Mouse (Mus musculus): ENCODE results near the gene Mafb.

Mafb gene

GRCm38 (mm10) chr2:160366980-160367338 is at the start of gene Mafb:
TSS of gene Mafb (minus strand) at chr2:160367065.
- DNase-seq (ENCODE audit: low read depth, low spot score), result peak; percentile 86

DNA sequence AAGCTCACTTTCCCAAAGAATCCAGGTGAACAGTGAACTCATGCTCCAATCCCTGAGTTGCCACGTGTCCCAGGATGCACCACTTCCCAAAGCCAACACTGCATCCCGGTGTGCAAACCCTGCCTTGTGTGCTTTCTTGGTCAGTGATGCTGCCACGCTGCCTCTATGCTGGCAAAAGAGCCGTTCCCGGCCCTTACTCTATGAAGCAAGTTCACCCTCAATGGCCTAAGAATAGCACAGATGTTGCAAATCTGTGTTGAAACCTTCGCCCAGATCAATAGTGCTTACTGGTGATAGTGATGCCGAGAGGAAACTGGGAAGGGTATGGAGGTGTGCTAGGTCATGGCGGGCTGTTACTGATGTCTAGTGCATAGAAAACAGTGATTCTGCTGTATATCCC is 48.3 kb upstream of the Mafb start:
- no peak for DNase-seq (ENCODE audit: low read depth, low spot score)

GRCm38 (mm10) chr2:160414736-160415135 is 47.9 kb upstream of the Mafb start:
- peak; percentile 32 for DNase-seq (ENCODE audit: low read depth, low spot score)

GRCm38 (mm10) chr2:160413982-160414381 is 47.1 kb upstream of the Mafb start:
- peak; percentile 80 for DNase-seq (ENCODE audit: low read depth, low spot score)

GRCm38 (mm10) chr2:160413055-160413454 is 46.2 kb upstream of the Mafb start:
- peak; percentile 75 for DNase-seq (ENCODE audit: low read depth, low spot score)

GRCm38 (mm10) chr2:160411431-160411830 is 44.6 kb upstream of the Mafb start:
- DNase-seq (ENCODE audit: low read depth, low spot score), result no peak

DNA sequence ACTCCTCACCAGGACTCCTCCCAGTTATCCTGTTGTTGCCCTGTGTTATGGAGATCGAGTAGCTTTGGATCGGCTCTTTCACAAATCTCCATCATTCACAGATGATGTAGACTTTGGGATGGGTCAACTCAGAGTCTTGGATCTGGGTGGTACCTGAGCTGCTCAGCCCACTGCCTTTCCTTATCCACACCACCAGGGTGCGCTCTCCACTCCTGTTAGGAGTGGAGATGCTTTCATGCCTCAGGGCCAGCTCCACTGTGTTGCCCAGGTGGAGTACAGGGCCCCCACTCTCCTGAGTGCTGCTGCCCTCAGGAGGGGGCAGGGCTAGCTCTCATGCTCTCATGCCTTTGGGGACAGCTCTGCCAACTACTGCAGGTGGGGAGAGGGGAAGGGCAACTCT is 40.9 kb upstream of the Mafb start:
- DNase-seq (ENCODE audit: low read depth, low spot score), result no peak

DNA sequence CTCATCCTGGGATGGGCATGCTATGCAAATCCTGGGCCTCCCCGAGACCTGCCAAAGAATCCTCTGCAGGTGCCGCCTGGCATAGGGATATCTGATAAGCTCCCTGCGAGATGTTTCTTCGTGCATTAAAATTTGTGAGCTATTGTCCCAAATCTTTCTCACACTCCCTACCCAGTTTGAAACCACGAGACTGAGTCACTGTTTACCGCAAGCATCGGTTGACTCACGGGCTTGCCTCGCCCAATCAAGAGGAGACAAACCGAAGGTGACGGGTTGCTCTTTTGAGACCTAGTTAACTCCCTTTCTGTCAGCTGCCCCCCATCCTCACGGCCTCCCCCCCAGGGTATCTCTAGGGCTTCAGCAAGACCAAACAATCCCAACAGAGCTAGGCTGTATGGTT is 30.9 kb upstream of the Mafb start:
- DNase-seq (ENCODE audit: low read depth, low spot score), result no peak

- no peak for DNase-seq (ENCODE audit: low read depth, low spot score)
Measured at GRCm38 (mm10) chr2:160394735-160395134, 27.9 kb upstream of the Mafb start.

GRCm38 (mm10) chr2:160392648-160393047 is 25.8 kb upstream of the Mafb start:
- DNase-seq (ENCODE audit: low read depth, low spot score), result no peak

DNA sequence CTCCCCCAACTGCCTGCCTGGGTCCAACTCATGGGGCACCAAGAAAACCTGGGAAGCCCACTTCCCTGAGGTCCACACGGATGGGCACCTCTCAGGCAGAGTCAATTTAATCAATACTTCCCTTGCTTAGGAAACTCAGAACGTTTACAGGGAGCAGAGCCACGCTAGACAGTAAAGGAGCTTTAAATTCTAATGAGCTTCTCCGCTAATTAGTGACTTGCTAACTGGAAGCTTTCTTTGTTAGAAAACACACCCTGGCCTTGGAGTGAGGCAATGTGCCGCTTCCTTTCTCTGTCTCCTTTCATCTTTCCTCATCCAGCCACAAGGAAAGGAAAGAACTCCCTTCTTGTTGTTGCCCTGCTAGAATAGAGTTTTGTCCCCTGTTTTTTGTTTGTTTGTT is 21.7 kb upstream of the Mafb start:
- DNase-seq (ENCODE audit: low read depth, low spot score), result no peak

- DNase-seq (ENCODE audit: low read depth, low spot score), result no peak
Measured at GRCm38 (mm10) chr2:160383418-160383817, 16.6 kb upstream of the Mafb start.

GRCm38 (mm10) chr2:160378271-160378670 is 11.4 kb upstream of the Mafb start:
- DNase-seq (ENCODE audit: low read depth, low spot score), result peak; percentile 69

- peak; percentile 60 for DNase-seq (ENCODE audit: low read depth, low spot score)
Measured at GRCm38 (mm10) chr2:160376236-160376635, 9.4 kb upstream of the Mafb start.

- DNase-seq (ENCODE audit: low read depth, low spot score), result peak; percentile 34
Measured at GRCm38 (mm10) chr2:160369653-160370420, 3.0 kb upstream of the Mafb start.

- peak; percentile 28 for DNase-seq (ENCODE audit: low read depth, low spot score)
Measured at GRCm38 (mm10) chr2:160368422-160369357, 1.8 kb upstream of the Mafb start.

GRCm38 (mm10) chr2:160367448-160368208 is 763 bp upstream of the Mafb start:
- peak; percentile 95 for DNase-seq (ENCODE audit: low read depth, low spot score)

GRCm38 (mm10) chr2:160366111-160366979 is 520 bp downstream of the Mafb start:
- peak; percentile 46 for DNase-seq (ENCODE audit: low read depth, low spot score)

GRCm38 (mm10) chr2:160365107-160365911 is 1.6 kb downstream of the Mafb start:
- DNase-seq (ENCODE audit: low read depth, low spot score), result peak; percentile 80

DNA sequence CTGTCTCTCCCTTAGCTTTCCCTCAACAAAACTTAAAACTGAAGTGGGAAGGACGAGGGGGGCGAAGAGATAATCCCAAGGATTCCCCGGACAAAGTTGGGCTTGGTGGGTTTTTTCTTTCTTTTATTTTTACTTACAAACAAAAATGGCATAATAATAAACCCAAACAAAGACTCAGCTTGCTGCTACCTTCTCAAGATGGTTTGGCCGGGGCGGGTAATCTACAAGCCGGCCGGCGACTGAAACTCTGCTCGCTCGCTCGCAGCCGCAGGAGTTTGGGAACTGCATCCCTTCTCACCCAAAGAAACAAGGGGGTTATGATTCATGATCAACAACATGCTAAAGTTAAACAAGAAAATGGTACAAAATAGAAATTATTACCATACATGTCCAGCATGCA is 2.2 kb downstream of the Mafb start:
- peak; percentile 38 for DNase-seq (ENCODE audit: low read depth, low spot score)
